ENCODE assay signal across 8 mouse cellular contexts in the genomic region with DNA sequence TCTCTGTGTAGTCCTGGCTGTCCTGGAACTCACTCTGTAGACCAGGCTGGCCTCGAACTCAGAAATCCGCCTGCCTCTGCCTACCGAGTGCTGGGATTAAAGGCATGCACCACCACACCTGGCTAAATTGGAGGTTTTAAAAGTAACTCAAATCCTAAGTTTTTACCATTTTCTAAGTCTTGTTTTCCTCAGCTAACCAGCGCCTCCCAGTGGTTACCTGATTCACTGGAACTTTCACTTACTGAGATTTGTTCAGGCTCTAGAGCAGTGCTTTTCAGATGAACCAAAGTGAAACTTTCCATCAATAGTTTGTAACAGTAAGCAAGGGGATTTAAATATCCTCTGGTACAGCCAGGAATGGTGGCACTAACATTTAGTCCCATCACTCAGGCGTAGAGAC.
DNase-seq lines count a peak whose midpoint lies in the region; ATAC-seq and TF ChIP-seq lines count a peak whose summit lies in the region.
"Not testable (repeated sequence)": the region's sequence is repeated elsewhere in the genome, so short reads cannot be mapped to it uniquely, and the experiment has no call there.

No protein-coding gene starts in this region.

- H3K36me3 ChIP-seq in embryonic facial prominence, embryonic 11.5 days (replicated peaks; ENCODE audit: control insufficient read depth, insufficient read depth, low read depth, low read length); liver, adult 2 months (ENCODE audit: control insufficient read depth, insufficient read depth, low read length): not testable (repeated sequence)

- TF ChIP-seq POLR2A in liver, adult 2 months (IDR thresholded peaks at IDR 0.05; ENCODE audit: extremely low read depth, insufficient read depth, low read length): not testable (repeated sequence)

- DNase-seq in adrenal gland, postnatal 14 days: peak; percentile 42
- DNase-seq in embryonic facial prominence, embryonic 11.5 days (ENCODE audit: low spot score): peak; percentile 25
- peak; percentile 15 for DNase-seq in heart, postnatal 4 days
- DNase-seq in kidney, postnatal 14 days: peak; percentile 24
- DNase-seq in liver, adult 2 months (ENCODE audit: extremely low read depth, low read depth, low spot score): peak; percentile 31
- peak; percentile 15 for DNase-seq in neural tube, embryonic 10.5 days (ENCODE audit: extremely low spot score, low spot score)
- DNase-seq in testis, postnatal 10 days (ENCODE audit: low spot score): peak; percentile 62

- H3K4me1 ChIP-seq in embryonic facial prominence, embryonic 11.5 days (ENCODE audit: control insufficient read depth, insufficient read depth, low read length); liver, adult 2 months (ENCODE audit: control insufficient read depth, insufficient read depth, low read length): not testable (repeated sequence)

- not testable (repeated sequence) for H3K79me2 ChIP-seq in liver, adult 2 months (ENCODE audit: control insufficient read depth, insufficient read depth, low read length)

- not testable (repeated sequence) for H3K4me2 ChIP-seq in embryonic facial prominence, embryonic 11.5 days (ENCODE audit: low read depth, low read length)

- H3K9me3 ChIP-seq in embryonic facial prominence, embryonic 11.5 days (replicated peaks; ENCODE audit: control insufficient read depth, low read length): not testable (repeated sequence)

- 30% methylated on average over 5 of the region's 5 CpGs for WGBS in embryonic facial prominence, embryonic 11.5 days
- WGBS in liver, adult 2 months: 32% methylated on average over 5 of the region's 5 CpGs

- not testable (repeated sequence) for H3K4me3 ChIP-seq in embryonic facial prominence, embryonic 11.5 days (ENCODE audit: low read depth, low read length); liver, adult 2 months (ENCODE audit: insufficient read depth, low read depth, low read length)

- H3K9ac ChIP-seq in embryonic facial prominence, embryonic 11.5 days (replicated peaks; ENCODE audit: low read length); liver, adult 2 months (ENCODE audit: low read depth, low read length): not testable (repeated sequence)

- H3K27ac ChIP-seq in embryonic facial prominence, embryonic 11.5 days (replicated peaks; ENCODE audit: low read depth, low read length); liver, adult 2 months (replicated peaks; ENCODE audit: insufficient read depth, low read depth, low read length): not testable (repeated sequence)

- TF ChIP-seq CTCF in liver, adult 2 months (IDR thresholded peaks at IDR 0.05; ENCODE audit: low read depth, low read length): 0 out of 2 replicates have a peak, but pooled peaks have one; percentile 12

- not testable (repeated sequence) for H3K27me3 ChIP-seq in embryonic facial prominence, embryonic 11.5 days (ENCODE audit: control insufficient read depth, insufficient read depth, low read length); liver, adult 2 months (ENCODE audit: control insufficient read depth, insufficient read depth, low read length)

- ATAC-seq in CD4-positive, CD25-positive, alpha-beta regulatory T cell, adult 4 months: peak; percentile 43
- not testable (repeated sequence) for ATAC-seq in embryonic facial prominence, embryonic 11.5 days (replicated peaks; ENCODE audit: insufficient number of reproducible peaks, low FRiP score, low TSS enrichment, low read depth)
